Mouse (Mus musculus): ENCODE measurements around the gene Akt1.

GRCm38 (mm10) chr12:112664124-112664523, 10.6 kb downstream of the Akt1 start:
- no peak for TF ChIP-seq CTCF (IDR thresholded peaks at IDR 0.05; ENCODE audit: low read depth, low read length)
- no peak for TF ChIP-seq POLR2A (IDR thresholded peaks at IDR 0.05; ENCODE audit: insufficient read depth, low read length)

Data from ES-Bruce4 (cell line).